Mouse (Mus musculus): ENCODE measurements around the gene Chst13. TPM values are rescaled to one million over a fixed set of nuclear protein-coding genes. Genes with fewer than 3 reads are reported as not detected.

Gene Chst13
- total RNA-seq, 2 experiments from 2014 or later: not detected

DNA sequence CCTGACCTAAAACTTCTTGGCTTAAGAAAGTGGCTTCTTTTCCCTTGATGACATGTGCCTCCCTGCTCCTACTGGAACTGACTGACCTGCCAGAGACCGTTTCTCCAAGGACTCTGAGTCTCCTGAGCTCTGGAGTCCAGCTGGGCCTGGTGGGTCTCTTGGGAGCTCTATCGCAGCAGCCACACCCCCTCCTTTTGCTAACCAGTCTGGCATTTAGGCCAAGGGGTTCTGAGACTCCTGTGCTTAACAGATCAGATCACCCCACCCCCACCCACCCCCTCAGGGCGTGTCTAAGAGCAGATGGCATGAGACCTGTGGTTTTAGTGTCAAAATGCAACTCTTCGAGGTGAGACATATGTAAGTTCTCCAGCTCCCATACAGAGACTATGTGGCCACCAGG is 3.2 kb downstream of the Chst13 start:
- intact Hi-C loops (cut with DNase I): loop anchor here (10.0 kb wide), 1 partner anchor 637 kb away; no protein-coding TSS in a partner anchor
- no peak for DNase-seq

- intact Hi-C loops (cut with DNase I): loop anchor here (10.0 kb wide), 1 partner anchor 636 kb away; no protein-coding TSS in a partner anchor
- DNase-seq: no peak
These were observed 4.6 kb downstream of the Chst13 start for GRCm38 (mm10) chr6:90320429-90320828.

GRCm38 (mm10) chr6:90319475-90320191 is 5.4 kb downstream of the Chst13 start:
- intact Hi-C loops (cut with DNase I): loop anchor here (10.0 kb wide), 1 partner anchor 635 kb away; no protein-coding TSS in a partner anchor
- peak; percentile 46 to 61 for DNase-seq

DNA sequence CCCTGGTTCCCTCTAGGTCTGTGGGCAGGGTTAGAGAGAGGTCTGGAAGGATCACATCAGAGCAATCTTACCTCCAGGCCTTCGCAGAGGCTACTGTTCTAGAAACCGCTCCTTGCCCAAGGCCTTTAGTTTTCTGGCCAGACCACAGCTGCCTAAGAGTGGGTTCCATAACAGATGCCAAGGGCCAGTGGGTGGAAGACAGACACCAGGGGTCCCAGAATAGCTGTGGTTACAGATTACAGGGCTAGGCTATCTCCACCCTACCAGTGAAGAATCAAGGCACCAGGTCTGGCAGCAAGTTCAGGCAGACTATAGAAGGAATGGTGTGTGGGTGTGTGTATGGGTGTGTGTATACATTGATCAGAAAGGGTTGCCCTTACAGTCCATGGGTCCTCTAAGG is 6.0 kb downstream of the Chst13 start:
- no peak for DNase-seq
- intact Hi-C loops (cut with DNase I): no loop called here

DNA sequence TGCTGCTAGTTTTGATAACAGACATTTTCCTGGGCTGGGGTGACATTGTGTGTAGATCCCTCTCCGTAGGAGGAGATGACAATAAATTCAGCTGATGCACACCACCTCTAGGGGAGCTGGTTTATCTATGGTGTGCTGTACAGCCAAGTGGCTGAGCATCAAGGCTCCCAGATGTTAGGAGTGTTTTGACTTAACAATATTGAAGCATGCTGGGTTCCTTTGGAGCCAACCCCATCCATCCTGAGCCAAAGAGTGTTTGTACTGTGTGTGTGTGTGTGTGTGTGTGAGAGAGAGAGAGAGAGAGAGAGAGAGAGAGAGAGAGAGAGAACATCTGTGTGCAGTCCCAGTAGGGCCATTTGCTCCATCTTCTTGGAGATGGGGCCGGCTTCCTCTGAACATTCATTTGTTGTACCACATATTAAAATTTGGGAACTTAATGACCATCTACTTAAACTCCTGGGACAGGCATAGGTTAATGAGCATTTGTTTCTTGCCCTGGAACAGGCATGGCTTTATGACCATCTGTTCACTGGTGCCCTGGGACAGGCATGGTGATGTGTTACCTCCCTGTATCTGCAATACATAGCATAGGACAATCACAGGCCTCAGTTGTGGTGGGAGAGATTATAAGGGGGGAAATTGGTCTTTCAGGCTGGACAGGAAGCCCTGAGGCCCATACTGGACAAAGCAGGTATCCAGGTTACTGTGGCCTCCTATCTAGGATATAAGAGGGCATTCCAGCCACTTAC is 7.3 kb downstream of the Chst13 start:
- intact Hi-C loops (cut with DNase I): no loop called here
- peak; percentile 23 to 26 for DNase-seq

GRCm38 (mm10) chr6:90315961-90316360 is 9.0 kb downstream of the Chst13 start:
- DNase-seq: no peak
- intact Hi-C loops (cut with DNase I): no loop called here

- intact Hi-C loops (cut with DNase I): no loop called here
These were observed 15.9 kb downstream of the Chst13 start for GRCm38 (mm10) chr6:90308839-90309778.

GRCm38 (mm10) chr6:90306315-90306975 is 18.5 kb downstream of the Chst13 start:
- intact Hi-C loops (cut with DNase I): no loop called here

More at GRCm38 (mm10) chr6:90308839-90309778, 15.9 kb downstream of the Chst13 start:
- no peak for DNase-seq

GRCm38 (mm10) chr6:90300919-90301318 is 24.1 kb downstream of the Chst13 start, which contains the start of gene BC048671:
TSS of gene BC048671 (plus strand) at chr6:90301219.
- intact Hi-C loops (cut with DNase I): no loop called here
- no peak for DNase-seq

More at GRCm38 (mm10) chr6:90306315-90306975, 18.5 kb downstream of the Chst13 start:
- DNase-seq: no peak

DNA sequence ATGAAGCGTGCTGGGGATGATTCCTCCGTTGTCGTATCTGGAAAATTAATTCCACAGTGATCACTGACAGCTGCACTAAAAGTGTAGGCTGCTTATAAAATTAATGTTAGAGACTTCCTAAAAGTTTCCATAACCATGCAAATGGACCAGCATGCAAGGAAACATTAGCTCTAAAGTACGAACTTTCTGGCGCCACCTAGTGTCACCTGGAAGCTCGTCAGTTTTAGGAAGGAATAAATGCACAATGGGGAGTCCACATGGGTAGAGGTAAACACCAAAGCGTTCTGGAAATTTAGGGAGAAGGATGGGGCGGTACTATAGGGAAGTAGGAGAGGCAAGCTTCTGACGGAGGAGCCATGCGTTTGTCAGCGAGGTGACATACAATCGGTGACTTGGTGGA is 36.7 kb downstream of the Chst13 start:
- peak; percentile 3 to 16 for DNase-seq
- intact Hi-C loops (cut with DNase I): no loop called here

Other genes starting within 250 kb of the Chst13 start
- gene Vmn1r49, start 246.7 kb downstream of the Chst13 start, total RNA-seq (2021): not detected
- gene Vmn1r50, start 223.8 kb downstream of the Chst13 start, total RNA-seq (2021): not detected
- gene Vmn1r51, start 202.6 kb downstream of the Chst13 start, total RNA-seq (2021): not detected
- gene Vmn1r52, start 150.4 kb downstream of the Chst13 start, total RNA-seq (2021): not detected
- gene V1ra8, start 122.4 kb downstream of the Chst13 start, total RNA-seq (2021): not detected
- not detected for gene Vmn1r53, start 100.7 kb downstream of the Chst13 start, total RNA-seq (2021)
- not detected for gene Vmn1r54, start 78.9 kb downstream of the Chst13 start, total RNA-seq (2021)
- gene BC048671, start 24.0 kb downstream of the Chst13 start, total RNA-seq (2021): not detected
- not detected for gene Uroc1, start 8.1 kb upstream of the Chst13 start, total RNA-seq (2021)
- 10 to 100 TPM; 15.7 to 18.0 TPM for gene Zxdc, start 44.3 kb upstream of the Chst13 start, total RNA-seq (2021)
- gene Cfap100, start 103.6 kb upstream of the Chst13 start, total RNA-seq (2021): under 1 TPM in 1 of 2 experiments, not detected in 1; 0.41 TPM
- 10 to 100 TPM; 15.6 to 38.7 TPM for gene Klf15, start 137.4 kb upstream of the Chst13 start, total RNA-seq (2021)
- gene Aldh1l1, start 161.2 kb upstream of the Chst13 start, total RNA-seq (2021): 1 to 10 TPM; 1.0 to 2.2 TPM